Mouse (Mus musculus) embryonic facial prominence, embryonic 11.5 days (tissue): Measurements from ENCODE around the gene Mss51. TPM values are rescaled to one million over a fixed set of nuclear protein-coding genes. Genes with fewer than 3 reads are reported as not detected.

ENCODE experiments used
- ATAC-seq: fragments of 200-750 bp; cut with Nextera tagmentation; replicated peaks from 2 replicates; pipeline ENCODE4 v1.8.0; 2017; ENCODE audit warnings: low read depth; ENCODE audit not compliant: insufficient number of reproducible peaks, low FRiP score, low TSS enrichment
- DNase-seq: peaks from one replicate; pipeline ENCODE4 v3.0.0-alpha.2; 2015; ENCODE audit warnings: low spot score
- H3K27ac ChIP-seq: fragments of 300-500 bp; sonication (generic); replicated peaks from 2 replicates; pipeline ENCODE4 v1.5.1; 2014; ENCODE audit warnings: mild to moderate bottlenecking, low read depth, low read length, control low read depth
- H3K27me3 ChIP-seq: fragments of 300-500 bp; sonication (generic); 2 replicates; pipeline ENCODE4 v1.6.1; 2014; ENCODE audit warnings: mild to moderate bottlenecking, low read length, moderate library complexity, mixed read lengths; ENCODE audit not compliant: control insufficient read depth, insufficient read depth
- H3K36me3 ChIP-seq: fragments of 300-500 bp; sonication (generic); replicated peaks from 2 replicates; pipeline ENCODE4 v1.6.1; 2014; ENCODE audit warnings: low read depth, mild to moderate bottlenecking, low read length, moderate library complexity, mixed read lengths; ENCODE audit not compliant: control insufficient read depth, insufficient read depth
- H3K4me1 ChIP-seq: fragments of 300-500 bp; sonication (generic); 2 replicates; pipeline ENCODE4 v1.6.1; 2014; ENCODE audit warnings: low read length, mixed read lengths; ENCODE audit not compliant: control insufficient read depth, insufficient read depth
- H3K4me2 ChIP-seq: fragments of 300-500 bp; sonication (generic); 2 replicates; pipeline ENCODE4 v1.6.1; 2014; ENCODE audit warnings: low read depth, mild to moderate bottlenecking, control low read depth, low read length, moderate library complexity
- H3K4me3 ChIP-seq: fragments of 300-500 bp; sonication (generic); 2 replicates; pipeline ENCODE4 v1.5.1; 2014; ENCODE audit warnings: low read depth, low read length, control low read depth
- H3K9ac ChIP-seq: fragments of 300-500 bp; sonication (generic); replicated peaks from 2 replicates; pipeline ENCODE4 v1.6.1; 2014; ENCODE audit warnings: mild to moderate bottlenecking, control low read depth, low read length
- H3K9me3 ChIP-seq: fragments of 300-500 bp; sonication (generic); replicated peaks from 2 replicates; pipeline ENCODE4 v1.6.1; 2016; ENCODE audit warnings: mild to moderate bottlenecking, low read length, inconsistent platforms, mixed read lengths; ENCODE audit not compliant: control insufficient read depth
- WGBS: fragments of 180-500 bp; shearing (Covaris S2); extraction: QIAGEN DNeasy Blood & Tissue Kit; methylation state at CpG from one replicate; pipeline ENCODE4 v1.1.7; 2014; 5-methylcytosine and 5-hydroxymethylcytosine counted together
- polyA plus RNA-seq: library from polyadenylated mRNA; unstranded; fragments of >200 nt; fragmentation: Nextera tagmentation; extraction: Ambion mirVana; gene quantifications from 2 replicates; pipeline ENCODE4 v1.2.1, GENCODE M21; 2014

Gene Mss51
- polyA plus RNA-seq, 1 experiment from 2014 or later: 0.66 TPM

- no peak for DNase-seq
- Histone ChIP-seq H3K4me3 (no peak overlapping the region), H3K27me3 (no peaks in the 10 kb centered on the region), H3K9me3 (no peaks in the 10 kb centered on the region), H3K4me1 (no peaks in the 10 kb centered on the region), H3K4me2 (no peak overlapping the region), H3K27ac (no peak overlapping the region), H3K9ac (no peak overlapping the region), H3K36me3 (no peaks in the 10 kb centered on the region)
- ATAC-seq: no peak
- WGBS: 46% methylated on average over 3 of the region's 3 CpGs
Observed at GRCm38 (mm10) chr14:20478385-20478784, 18.3 kb downstream of the Mss51 start.

GRCm38 (mm10) chr14:20477261-20478025, 19.3 kb downstream of the Mss51 start:
- WGBS: 21% methylated on average over 4 of the region's 4 CpGs
- Histone ChIP-seq H3K36me3 (no peaks in the 10 kb centered on the region), H3K4me2 (no peak overlapping the region), H3K9me3 (no peaks in the 10 kb centered on the region), H3K27me3 (no peaks in the 10 kb centered on the region), H3K27ac (no peak overlapping the region), H3K4me1 (no peaks in the 10 kb centered on the region), H3K4me3 (no peak overlapping the region), H3K9ac (no peak overlapping the region)
- ATAC-seq (no peak), DNase-seq (peak; percentile 85)

GRCm38 (mm10) chr14:20460216-20460615, 36.5 kb downstream of the Mss51 start:
- Histone ChIP-seq H3K36me3 (no peaks in the 10 kb centered on the region; the same call in 1 of the 2 replicates), H3K9me3 (no peaks in the 10 kb centered on the region), H3K27ac (no peak overlapping the region), H3K4me3 (no peak overlapping the region), H3K27me3 (no peaks in the 10 kb centered on the region), H3K9ac (no peak overlapping the region), H3K4me1 (no peaks in the 10 kb centered on the region), H3K4me2 (no peak overlapping the region)
- WGBS: 71% methylated on average over 14 of the region's 14 CpGs
- ATAC-seq (no peak), DNase-seq (peak; percentile 26)

DNA sequence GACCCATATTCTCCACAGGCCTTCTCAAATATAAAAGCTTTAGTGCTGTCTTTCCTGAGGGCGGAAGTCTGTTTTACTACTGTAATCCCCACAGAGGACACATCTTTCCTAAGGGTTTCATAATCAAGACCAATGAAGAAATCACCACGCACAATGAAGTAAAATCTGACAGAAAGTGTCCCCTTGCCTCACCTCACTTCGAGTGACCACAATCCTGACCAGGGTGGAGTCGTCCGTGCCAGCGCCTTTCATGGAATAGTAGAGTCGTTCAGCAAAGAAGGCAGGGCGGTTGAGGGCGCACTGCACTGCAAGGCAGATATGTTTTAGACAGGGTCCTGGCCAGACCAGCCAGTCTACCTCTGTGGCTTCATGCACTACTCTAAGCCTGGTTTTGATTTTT, 38.3 kb downstream of the Mss51 start:
- H3K27me3 ChIP-seq: no peaks in the 10 kb centered on the region
- WGBS: 92% methylated on average over 9 of the region's 9 CpGs
- no peak overlapping the region for H3K4me2 ChIP-seq
- H3K9ac ChIP-seq: no peak overlapping the region
- H3K36me3 ChIP-seq: no peaks in the 10 kb centered on the region; the same call in 1 of the 2 replicates
- H3K27ac ChIP-seq: no peak overlapping the region
- H3K9me3 ChIP-seq: no peaks in the 10 kb centered on the region
- no peak overlapping the region for H3K4me3 ChIP-seq
- no peaks in the 10 kb centered on the region for H3K4me1 ChIP-seq
- ATAC-seq (no peak), DNase-seq (no peak)

- DNase-seq (no peak), ATAC-seq (no peak)
- 89% methylated on average over 5 of the region's 5 CpGs for WGBS
- no peak overlapping the region for H3K27ac ChIP-seq
- H3K4me1 ChIP-seq: no peaks in the 10 kb centered on the region
- H3K27me3 ChIP-seq: no peaks in the 10 kb centered on the region
- no peaks in the 10 kb centered on the region for H3K9me3 ChIP-seq
- no peaks in the 10 kb centered on the region for H3K36me3 ChIP-seq
- no peak overlapping the region for H3K9ac ChIP-seq
- no peak overlapping the region for H3K4me3 ChIP-seq
- no peak overlapping the region for H3K4me2 ChIP-seq
Observed at GRCm38 (mm10) chr14:20452929-20453328, 43.8 kb downstream of the Mss51 start.

DNA sequence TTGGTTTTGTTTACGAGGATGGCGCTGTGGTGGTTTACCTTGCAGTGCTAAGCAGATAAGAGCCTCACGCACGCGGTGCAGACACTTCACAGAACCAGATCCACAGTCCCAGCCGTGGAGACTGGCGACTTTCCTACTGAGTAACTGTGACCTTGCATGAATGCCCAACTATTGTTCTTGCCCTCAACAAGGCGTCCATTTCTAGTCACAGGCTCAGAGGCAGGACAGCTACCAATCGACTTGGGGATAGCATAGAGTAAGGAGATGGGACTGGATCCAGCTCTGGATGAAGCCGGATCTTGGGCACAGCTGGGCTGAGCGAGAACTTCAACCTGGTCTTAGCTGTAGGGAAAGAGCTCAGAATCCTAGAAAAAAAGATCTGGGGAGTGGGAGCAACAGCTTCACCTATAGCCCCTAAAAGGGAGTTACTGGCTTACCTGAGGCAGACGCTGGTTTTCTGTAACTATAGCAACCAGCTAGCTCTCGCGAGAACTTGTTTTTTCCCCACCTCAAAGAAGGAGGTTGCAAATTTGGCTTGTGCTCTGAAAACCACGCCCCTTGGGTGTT, 44.9 kb downstream of the Mss51 start, which contains the start of gene Cfap70:
Gene Cfap70 (minus strand): TSS at position 462 of the 567 bp plus-strand sequence.
- no peak for ATAC-seq
- H3K4me1 ChIP-seq: no peaks in the 10 kb centered on the region
- H3K9me3 ChIP-seq: no peaks in the 10 kb centered on the region
- peak within 1 kb of the TSS; percentile 29 for H3K4me3 ChIP-seq
- no peaks in the 10 kb centered on the region for H3K27me3 ChIP-seq
- 3% methylated on average over 15 of the region's 15 CpGs for WGBS
- H3K9ac ChIP-seq: peak within 1 kb of the TSS; percentile 33
- H3K36me3 ChIP-seq: no peaks in the 10 kb centered on the region
- no peak within 1 kb of the TSS for H3K27ac ChIP-seq
- H3K4me2 ChIP-seq: peak within 1 kb of the TSS; percentile 59
- peak; percentile 82 for DNase-seq

- WGBS: 10% methylated on average over 2 of the region's 2 CpGs
- Histone ChIP-seq H3K36me3 (no peaks in the 10 kb centered on the region), H3K9me3 (no peaks in the 10 kb centered on the region), H3K4me3 (peak overlapping the region; percentile 29), H3K27me3 (no peaks in the 10 kb centered on the region), H3K4me1 (no peaks in the 10 kb centered on the region), H3K4me2 (peak overlapping the region; percentile 59), H3K9ac (peak overlapping the region; percentile 33; the same call in 1 of the 2 replicates), H3K27ac (no peak overlapping the region)
- DNase-seq (no peak), ATAC-seq (no peak)
Observed at GRCm38 (mm10) chr14:20451302-20451701, 45.4 kb downstream of the Mss51 start.

DNA sequence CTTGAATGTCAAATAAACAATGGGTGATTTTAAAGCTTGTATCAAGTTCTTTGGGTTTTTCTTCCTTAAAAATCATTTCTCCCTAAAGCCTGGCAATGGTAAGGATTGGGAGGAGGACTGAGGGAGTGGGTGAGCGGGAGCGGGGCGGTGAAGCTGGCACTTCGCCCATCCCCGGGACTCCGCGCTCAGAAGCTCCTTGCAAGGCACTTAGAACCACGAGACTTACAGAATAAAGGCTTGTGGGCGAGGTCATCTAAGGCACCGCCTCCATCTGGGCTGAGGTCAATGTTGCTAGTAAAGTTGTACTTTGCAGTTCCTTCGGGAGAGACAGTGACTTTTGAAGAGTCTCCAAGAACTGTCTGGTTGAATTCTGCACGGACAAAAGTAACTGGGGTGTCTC, 49.5 kb downstream of the Mss51 start:
- Histone ChIP-seq H3K36me3 (no peaks in the 10 kb centered on the region), H3K27ac (no peak overlapping the region), H3K4me1 (no peaks in the 10 kb centered on the region), H3K9me3 (no peaks in the 10 kb centered on the region), H3K9ac (no peak overlapping the region), H3K4me2 (no peak overlapping the region), H3K4me3 (no peak overlapping the region), H3K27me3 (no peaks in the 10 kb centered on the region)
- DNase-seq (no peak), ATAC-seq (no peak)
- WGBS: 66% methylated on average over 12 of the region's 12 CpGs
